Mouse (Mus musculus): ENCODE data around the gene Ms4a2. TPM values are rescaled to one million over a fixed set of nuclear protein-coding genes. Genes with fewer than 3 reads are reported as not detected.

Gene Ms4a2
- polyA plus RNA-seq, 1 experiment from 2014 or later: not detected

DNA sequence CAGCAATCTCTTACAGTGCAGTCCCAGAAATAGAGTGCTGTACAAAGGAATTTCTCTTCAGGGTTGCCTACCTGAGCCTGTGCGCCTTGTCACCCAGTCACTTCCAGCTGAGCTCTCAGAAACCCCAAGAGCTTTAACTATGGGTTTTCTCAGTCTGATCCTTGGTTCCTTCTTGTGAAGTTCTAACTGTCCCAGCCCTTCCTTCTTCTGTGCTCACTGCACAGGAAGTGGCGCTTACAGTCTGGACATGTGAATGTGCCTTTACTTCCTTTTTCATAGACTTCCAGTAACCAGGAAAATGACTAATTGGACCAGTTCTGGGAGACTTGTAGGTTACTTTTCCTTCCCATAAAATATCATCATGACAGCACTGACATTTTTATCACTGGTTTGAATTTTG is 18.9 kb downstream of the Ms4a2 start, which contains the start of gene Ms4a6d:
TSS of gene Ms4a6d (minus strand) at position 247 of the 400 bp plus-strand sequence.
- 92% methylated on average over 2 of the region's 2 CpGs for WGBS
- no peaks in the 10 kb centered on the region for H3K36me3 ChIP-seq (ENCODE audit: control insufficient read depth, insufficient read depth)
- no peak within 1 kb of the TSS for H3K9ac ChIP-seq (replicated peaks; ENCODE audit: low read depth, low read length)
- no peak for ATAC-seq
- no peak within 1 kb of the TSS for H3K27ac ChIP-seq (ENCODE audit: low read length)
- no peaks in the 10 kb centered on the region for H3K4me1 ChIP-seq (replicated peaks; ENCODE audit: control insufficient read depth, insufficient read depth, low read length)
- H3K27me3 ChIP-seq (replicated peaks; ENCODE audit: control insufficient read depth, insufficient read depth, low read length): no peaks in the 10 kb centered on the region
- H3K9me3 ChIP-seq (ENCODE audit: control insufficient read depth, low read length): no peaks in the 10 kb centered on the region
- H3K4me2 ChIP-seq (ENCODE audit: low read length): no peak within 1 kb of the TSS
- no peak within 1 kb of the TSS for H3K4me3 ChIP-seq (replicated peaks; ENCODE audit: low read length)

DNA sequence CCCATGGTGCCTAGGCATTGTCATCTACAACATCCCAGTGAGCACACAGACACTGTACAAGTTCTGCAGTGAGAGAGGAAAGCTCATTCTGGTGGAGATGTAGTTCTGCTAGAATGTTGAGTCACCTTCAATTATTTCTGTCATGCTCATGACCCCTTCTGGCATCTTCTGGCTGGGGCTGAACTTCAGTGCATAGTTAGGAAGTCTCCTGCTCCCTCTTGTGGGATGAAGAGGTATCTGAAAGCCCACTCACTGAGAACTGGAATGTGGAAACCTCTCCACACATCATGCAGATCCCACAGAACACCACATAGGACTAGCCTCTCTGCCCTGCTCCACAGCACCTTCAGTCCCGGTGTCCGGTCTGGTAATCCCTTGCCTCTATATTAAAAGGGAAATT is 21.5 kb downstream of the Ms4a2 start:
- H3K4me1 ChIP-seq (replicated peaks; ENCODE audit: control insufficient read depth, insufficient read depth, low read length): no peaks in the 10 kb centered on the region
- no peak overlapping the region for H3K27ac ChIP-seq (ENCODE audit: low read length)
- H3K9ac ChIP-seq (replicated peaks; ENCODE audit: low read depth, low read length): no peak overlapping the region
- ATAC-seq: no peak
- 85% methylated on average over 2 of the region's 2 CpGs for WGBS
- H3K36me3 ChIP-seq (ENCODE audit: control insufficient read depth, insufficient read depth): no peaks in the 10 kb centered on the region
- no peak overlapping the region for H3K4me3 ChIP-seq (replicated peaks; ENCODE audit: low read length)
- H3K4me2 ChIP-seq (ENCODE audit: low read length): no peak overlapping the region
- no peaks in the 10 kb centered on the region for H3K27me3 ChIP-seq (replicated peaks; ENCODE audit: control insufficient read depth, insufficient read depth, low read length)
- H3K9me3 ChIP-seq (ENCODE audit: control insufficient read depth, low read length): no peaks in the 10 kb centered on the region

- H3K9me3 ChIP-seq (ENCODE audit: control insufficient read depth, low read length): no peaks in the 10 kb centered on the region
- no peaks in the 10 kb centered on the region for H3K36me3 ChIP-seq (ENCODE audit: control insufficient read depth, insufficient read depth)
- 86% methylated on average over 3 of the region's 3 CpGs for WGBS
- H3K4me2 ChIP-seq (ENCODE audit: low read length): no peak overlapping the region
- H3K4me1 ChIP-seq (replicated peaks; ENCODE audit: control insufficient read depth, insufficient read depth, low read length): no peaks in the 10 kb centered on the region
- H3K4me3 ChIP-seq (replicated peaks; ENCODE audit: low read length): no peak overlapping the region
- no peak overlapping the region for H3K27ac ChIP-seq (ENCODE audit: low read length)
- H3K9ac ChIP-seq (replicated peaks; ENCODE audit: low read depth, low read length): no peak overlapping the region
- no peaks in the 10 kb centered on the region for H3K27me3 ChIP-seq (replicated peaks; ENCODE audit: control insufficient read depth, insufficient read depth, low read length)
- ATAC-seq: no peak
These were observed 22.2 kb downstream of the Ms4a2 start for GRCm38 (mm10) chr19:11601349-11601748.

DNA sequence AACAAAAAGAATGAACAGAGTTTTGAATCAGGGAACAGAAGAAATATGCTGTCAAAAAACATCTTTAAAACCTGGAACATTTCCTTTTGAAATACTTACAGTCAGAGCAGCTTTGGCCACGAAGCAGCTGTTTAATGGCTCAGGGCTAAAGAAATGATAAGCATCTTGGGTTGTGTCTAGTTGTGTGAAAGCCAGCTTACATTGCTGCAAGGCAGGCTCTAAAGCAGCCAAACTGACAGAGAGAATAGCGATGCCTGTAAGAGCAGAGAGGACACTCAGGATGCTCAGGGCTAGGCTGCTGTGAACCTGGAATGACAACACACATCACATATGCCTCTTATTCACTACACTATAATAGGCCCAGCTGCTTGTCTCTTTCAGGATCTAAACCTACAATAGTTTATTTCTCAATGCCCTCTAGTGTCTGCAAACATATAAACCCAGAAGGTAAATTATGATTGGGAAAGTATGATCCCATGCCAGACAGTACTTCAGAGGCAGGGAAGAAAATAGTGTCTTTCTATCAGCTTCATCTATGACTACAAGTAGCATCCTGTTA is 33.5 kb downstream of the Ms4a2 start:
- ATAC-seq: no peak
- H3K27ac ChIP-seq (ENCODE audit: low read length): no peak overlapping the region
- H3K4me1 ChIP-seq (replicated peaks; ENCODE audit: control insufficient read depth, insufficient read depth, low read length): no peaks in the 10 kb centered on the region
- H3K4me2 ChIP-seq (ENCODE audit: low read length): no peak overlapping the region
- H3K27me3 ChIP-seq (replicated peaks; ENCODE audit: control insufficient read depth, insufficient read depth, low read length): no peaks in the 10 kb centered on the region
- H3K36me3 ChIP-seq (ENCODE audit: control insufficient read depth, insufficient read depth): no peaks in the 10 kb centered on the region
- no peak overlapping the region for H3K9ac ChIP-seq (replicated peaks; ENCODE audit: low read depth, low read length)
- no peak overlapping the region for H3K4me3 ChIP-seq (replicated peaks; ENCODE audit: low read length)
- 74% methylated on average over 2 of the region's 2 CpGs for WGBS
- H3K9me3 ChIP-seq (ENCODE audit: control insufficient read depth, low read length): no peaks in the 10 kb centered on the region

DNA sequence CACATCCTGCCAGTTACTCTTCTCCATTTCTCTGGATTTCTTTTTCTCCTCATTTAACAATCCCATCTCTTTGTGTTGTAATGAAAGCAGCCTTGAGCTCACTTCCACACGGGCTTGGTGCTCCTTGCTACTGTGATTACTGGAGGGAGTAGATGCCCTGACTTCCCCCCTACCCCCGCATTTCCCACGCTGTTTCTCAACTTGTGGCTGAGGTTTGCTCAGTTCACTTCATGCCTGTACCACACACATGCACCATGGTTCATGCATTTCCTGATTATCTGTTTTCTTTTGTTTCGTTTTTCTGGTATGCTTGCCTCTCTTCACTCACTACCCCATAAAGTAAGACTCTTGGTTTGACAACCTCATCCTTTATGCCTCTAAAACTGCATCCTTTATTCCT is 34.3 kb downstream of the Ms4a2 start:
- H3K9me3 ChIP-seq (ENCODE audit: control insufficient read depth, low read length): no peaks in the 10 kb centered on the region
- no peak for ATAC-seq
- no peaks in the 10 kb centered on the region for H3K36me3 ChIP-seq (ENCODE audit: control insufficient read depth, insufficient read depth)
- H3K27ac ChIP-seq (ENCODE audit: low read length): no peak overlapping the region
- no peak overlapping the region for H3K4me3 ChIP-seq (replicated peaks; ENCODE audit: low read length)
- H3K4me2 ChIP-seq (ENCODE audit: low read length): no peak overlapping the region
- WGBS: 64% methylated on average over 4 of the region's 4 CpGs
- no peaks in the 10 kb centered on the region for H3K4me1 ChIP-seq (replicated peaks; ENCODE audit: control insufficient read depth, insufficient read depth, low read length)
- no peaks in the 10 kb centered on the region for H3K27me3 ChIP-seq (replicated peaks; ENCODE audit: control insufficient read depth, insufficient read depth, low read length)
- no peak overlapping the region for H3K9ac ChIP-seq (replicated peaks; ENCODE audit: low read depth, low read length)

DNA sequence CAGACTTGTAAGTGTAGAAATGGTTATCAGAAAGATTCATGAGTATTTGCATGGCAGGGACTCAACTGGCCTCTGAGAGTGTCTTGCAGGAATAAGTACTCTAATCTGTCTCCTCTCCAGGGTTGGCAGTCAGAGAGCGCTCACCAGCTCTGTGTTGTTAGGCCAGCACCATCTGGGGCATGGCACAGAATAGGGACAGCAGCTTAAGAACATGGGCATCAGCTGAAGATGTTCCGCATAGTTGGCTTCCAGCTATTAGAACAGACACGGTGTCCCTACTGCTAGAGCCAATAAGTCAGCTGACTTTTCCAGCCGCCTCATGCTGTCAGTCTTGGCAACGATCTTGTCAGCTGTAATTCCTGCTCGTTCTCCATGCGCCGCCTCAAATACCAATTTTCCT is 48.6 kb downstream of the Ms4a2 start:
- no peak overlapping the region for H3K4me3 ChIP-seq (replicated peaks; ENCODE audit: low read length)
- H3K9me3 ChIP-seq (ENCODE audit: control insufficient read depth, low read length): no peaks in the 10 kb centered on the region
- 84% methylated on average over 8 of the region's 8 CpGs for WGBS
- no peaks in the 10 kb centered on the region for H3K36me3 ChIP-seq (ENCODE audit: control insufficient read depth, insufficient read depth)
- H3K4me2 ChIP-seq (ENCODE audit: low read length): no peak overlapping the region
- peak; percentile 43; the same call in 1 of the 2 replicates for ATAC-seq
- no peaks in the 10 kb centered on the region for H3K4me1 ChIP-seq (replicated peaks; ENCODE audit: control insufficient read depth, insufficient read depth, low read length)
- no peak overlapping the region for H3K27ac ChIP-seq (ENCODE audit: low read length)
- no peaks in the 10 kb centered on the region for H3K27me3 ChIP-seq (replicated peaks; ENCODE audit: control insufficient read depth, insufficient read depth, low read length)
- no peak overlapping the region for H3K9ac ChIP-seq (replicated peaks; ENCODE audit: low read depth, low read length)

Other genes starting within 250 kb of the Ms4a2 start
- 1.3 and 1.8 TPM in 2 replicates for gene Ms4a4a, start 248.2 kb downstream of the Ms4a2 start, polyA plus RNA-seq (2015; fragmentation: Nextera tagmentation; extraction: Ambion mirVana)
- gene Ms4a4c, start 218.9 kb downstream of the Ms4a2 start, polyA plus RNA-seq (2015; fragmentation: Nextera tagmentation; extraction: Ambion mirVana): not detected in 2 replicates
- gene Ms4a4b, start 180.2 kb downstream of the Ms4a2 start, polyA plus RNA-seq (2015; fragmentation: Nextera tagmentation; extraction: Ambion mirVana): not detected in 2 replicates
- 1.5 and 2.1 TPM in 2 replicates for gene Ms4a6c, start 154.4 kb downstream of the Ms4a2 start, polyA plus RNA-seq (2015; fragmentation: Nextera tagmentation; extraction: Ambion mirVana)
- gene Gm8369, start 137.8 kb downstream of the Ms4a2 start, polyA plus RNA-seq (2015; fragmentation: Nextera tagmentation; extraction: Ambion mirVana): not detected in 2 replicates
- 1.5 and 2.7 TPM in 2 replicates for gene Ms4a6b, start 107.2 kb downstream of the Ms4a2 start, polyA plus RNA-seq (2015; fragmentation: Nextera tagmentation; extraction: Ambion mirVana)
- gene Ms4a4d, start 86.9 kb downstream of the Ms4a2 start, polyA plus RNA-seq (2015; fragmentation: Nextera tagmentation; extraction: Ambion mirVana): not detected in 2 replicates
- 1.4 and 1.9 TPM in 2 replicates for gene Ms4a6d, start 18.9 kb downstream of the Ms4a2 start, polyA plus RNA-seq (2015; fragmentation: Nextera tagmentation; extraction: Ambion mirVana)
- not detected in 2 replicates for gene Ms4a3, start 17.1 kb upstream of the Ms4a2 start, polyA plus RNA-seq (2015; fragmentation: Nextera tagmentation; extraction: Ambion mirVana)
- gene Oosp2, start 36.8 kb upstream of the Ms4a2 start, polyA plus RNA-seq (2015; fragmentation: Nextera tagmentation; extraction: Ambion mirVana): not detected in 2 replicates
- gene Oosp1, start 67.4 kb upstream of the Ms4a2 start, polyA plus RNA-seq (2015; fragmentation: Nextera tagmentation; extraction: Ambion mirVana): not detected in 2 replicates
- gene Oosp3, start 73.3 kb upstream of the Ms4a2 start, polyA plus RNA-seq (2015; fragmentation: Nextera tagmentation; extraction: Ambion mirVana): not detected in 2 replicates
- not detected in 2 replicates for gene Gif, start 123.8 kb upstream of the Ms4a2 start, polyA plus RNA-seq (2015; fragmentation: Nextera tagmentation; extraction: Ambion mirVana)
- 39.7 and 42.4 TPM in 2 replicates for gene Mrpl16, start 146.7 kb upstream of the Ms4a2 start, polyA plus RNA-seq (2015; fragmentation: Nextera tagmentation; extraction: Ambion mirVana)
- 10.5 and 14.9 TPM in 2 replicates for gene Stx3, start 195.7 kb upstream of the Ms4a2 start, polyA plus RNA-seq (2015; fragmentation: Nextera tagmentation; extraction: Ambion mirVana)
- gene Olfr1417, start 215.5 kb upstream of the Ms4a2 start, polyA plus RNA-seq (2015; fragmentation: Nextera tagmentation; extraction: Ambion mirVana): not detected in 2 replicates
- not detected in 2 replicates for gene Olfr1418, start 237.3 kb upstream of the Ms4a2 start, polyA plus RNA-seq (2015; fragmentation: Nextera tagmentation; extraction: Ambion mirVana)